Mouse (Mus musculus) hindbrain, embryonic 14.5 days (tissue): ENCODE results near the gene Dnajb7. TPM values are rescaled to one million over a fixed set of nuclear protein-coding genes. Genes with fewer than 3 reads are reported as not detected.

Experiments used
- ATAC-seq: fragments of 200-750 bp; cut with Nextera tagmentation; 2 replicates; pipeline ENCODE4 v1.8.0; 2017; ENCODE audit warnings: moderate number of reproducible peaks, mild to moderate bottlenecking, moderate TSS enrichment, moderate library complexity; ENCODE audit not compliant: low FRiP score
- DNase-seq: peaks from one replicate; pipeline ENCODE4 v3.0.0-alpha.2; 2015; ENCODE audit warnings: low spot score
- H3K27ac ChIP-seq: fragments of 300-500 bp; sonication (generic); 2 replicates; pipeline ENCODE4 v1.5.1; 2014; ENCODE audit warnings: mild to moderate bottlenecking, moderate library complexity
- H3K27me3 ChIP-seq: fragments of 300-500 bp; sonication (generic); 2 replicates; pipeline ENCODE4 v1.6.1; 2014; ENCODE audit warnings: mild to moderate bottlenecking, low read length, mixed read lengths; ENCODE audit not compliant: control insufficient read depth, insufficient read depth
- H3K36me3 ChIP-seq: fragments of 300-500 bp; sonication (generic); replicated peaks from 2 replicates; pipeline ENCODE4 v1.6.1; 2014; ENCODE audit not compliant: control insufficient read depth, insufficient read depth
- H3K4me1 ChIP-seq: fragments of 300-500 bp; sonication (generic); replicated peaks from 2 replicates; pipeline ENCODE4 v1.6.1; 2014; ENCODE audit warnings: antibody characterized with exemption, low read length, mixed read lengths; ENCODE audit not compliant: control insufficient read depth, insufficient read depth
- H3K4me2 ChIP-seq: fragments of 300-500 bp; sonication (generic); replicated peaks from 2 replicates; pipeline ENCODE4 v1.6.1; 2014; ENCODE audit warnings: mild to moderate bottlenecking, moderate library complexity
- H3K4me3 ChIP-seq: fragments of 300-500 bp; sonication (generic); replicated peaks from 2 replicates; pipeline ENCODE4 v1.5.1; 2014; ENCODE audit warnings: mild to moderate bottlenecking, low read length
- H3K9ac ChIP-seq: fragments of 300-500 bp; sonication (generic); 2 replicates; pipeline ENCODE4 v1.6.1; 2014
- H3K9me3 ChIP-seq: fragments of 300-500 bp; sonication (generic); 2 replicates; pipeline ENCODE4 v1.6.1; 2016; ENCODE audit warnings: low read length; ENCODE audit not compliant: control insufficient read depth
- WGBS: fragments of 180-500 bp; shearing (Covaris S2); extraction: QIAGEN DNeasy Blood & Tissue Kit; methylation state at CpG from one replicate; pipeline ENCODE4 v1.1.7; 2014; 5-methylcytosine and 5-hydroxymethylcytosine counted together
- polyA plus RNA-seq: library from polyadenylated mRNA; unstranded; fragments of >200 nt; fragmentation: Nextera tagmentation; extraction: Ambion mirVana; gene quantifications from 2 replicates; pipeline ENCODE4 v1.2.1, GENCODE M21; 2014

Dnajb7 gene
- polyA plus RNA-seq, 1 experiment from 2014 or later, result 1.1 TPM

DNA sequence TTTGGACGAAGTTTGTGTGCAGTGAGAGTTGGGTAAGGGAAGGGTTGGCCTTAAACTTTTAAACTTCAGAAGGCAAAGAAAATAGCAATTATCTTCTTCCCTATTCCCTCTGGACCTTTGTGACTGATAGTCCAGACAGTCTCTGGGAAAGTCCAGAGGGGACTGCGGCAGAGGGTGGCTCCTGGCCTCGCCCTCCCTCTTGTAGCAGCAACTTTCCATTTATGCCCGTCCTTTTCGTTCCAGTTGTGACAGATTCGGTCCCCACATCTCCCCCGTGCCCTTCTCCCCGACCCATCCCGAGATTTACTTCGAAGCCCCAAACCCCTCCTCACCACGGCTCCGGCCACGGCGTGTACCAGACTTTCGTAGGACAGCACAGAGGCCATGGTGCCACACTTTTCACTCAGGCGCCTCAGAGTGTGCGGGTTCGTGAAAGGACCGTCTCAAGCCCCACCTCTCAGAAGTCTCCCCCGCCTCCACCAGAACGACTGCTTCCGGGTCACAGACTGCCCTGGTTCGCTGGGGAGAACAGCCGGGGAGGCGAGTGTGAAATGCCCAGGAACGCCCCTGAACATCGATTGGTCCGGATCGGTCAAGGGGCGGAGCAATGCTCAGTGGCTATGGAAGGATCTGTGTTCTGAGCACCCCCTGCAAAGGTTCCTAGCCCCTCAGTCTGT, 47.6 kb downstream of the Dnajb7 start, which contains the start of gene Slc25a17:
TSS of gene Slc25a17 (minus strand) at position 468 of the 677 bp plus-strand sequence.
- peak; percentile 99 for ATAC-seq
- H3K9ac ChIP-seq, result peak within 1 kb of the TSS; percentile 72
- peaks cover 32% of the 10 kb centered on the region for H3K36me3 ChIP-seq
- peak; percentile 93 for DNase-seq
- peaks cover 21% of the 10 kb centered on the region for H3K4me1 ChIP-seq
- H3K27me3 ChIP-seq, result no peaks in the 10 kb centered on the region
- peak within 1 kb of the TSS; percentile 76 for H3K27ac ChIP-seq
- WGBS, result under 1% methylated on average over 30 of the region's 30 CpGs
- peak within 1 kb of the TSS; percentile 61 for H3K4me3 ChIP-seq
- peak within 1 kb of the TSS; percentile 92 for H3K4me2 ChIP-seq
- no peaks in the 10 kb centered on the region for H3K9me3 ChIP-seq

DNA sequence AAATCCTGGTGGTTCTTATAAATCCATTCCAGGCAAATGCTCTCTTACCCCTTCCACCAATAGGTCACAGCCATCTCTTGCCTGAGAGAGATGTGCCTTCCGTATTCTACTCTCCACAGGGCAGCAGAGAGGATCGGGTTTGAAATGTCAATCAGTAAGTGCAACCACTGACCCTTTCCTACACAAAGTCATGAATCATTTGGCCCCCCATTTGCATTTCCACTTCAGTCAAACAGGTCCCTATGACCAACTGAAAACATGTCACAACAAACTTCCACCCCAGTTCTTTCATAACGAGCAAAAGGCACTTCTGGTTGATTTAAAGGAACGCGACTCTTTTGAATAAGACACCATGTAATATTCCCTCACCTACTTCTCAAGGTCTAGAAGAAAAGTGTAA, 48.7 kb downstream of the Dnajb7 start:
- H3K9ac ChIP-seq, result no peak overlapping the region
- ATAC-seq, result no peak
- peak overlapping the region; percentile 61; the same call in 1 of the 2 replicates for H3K4me3 ChIP-seq
- H3K9me3 ChIP-seq, result no peaks in the 10 kb centered on the region
- peaks cover 21% of the 10 kb centered on the region for H3K4me1 ChIP-seq
- no peak overlapping the region for H3K27ac ChIP-seq
- DNase-seq, result no peak
- H3K36me3 ChIP-seq, result peaks cover 21% of the 10 kb centered on the region
- no peaks in the 10 kb centered on the region for H3K27me3 ChIP-seq
- 88% methylated on average over 5 of the region's 5 CpGs for WGBS
- peak overlapping the region; percentile 92; the same call in 1 of the 2 replicates for H3K4me2 ChIP-seq

DNA sequence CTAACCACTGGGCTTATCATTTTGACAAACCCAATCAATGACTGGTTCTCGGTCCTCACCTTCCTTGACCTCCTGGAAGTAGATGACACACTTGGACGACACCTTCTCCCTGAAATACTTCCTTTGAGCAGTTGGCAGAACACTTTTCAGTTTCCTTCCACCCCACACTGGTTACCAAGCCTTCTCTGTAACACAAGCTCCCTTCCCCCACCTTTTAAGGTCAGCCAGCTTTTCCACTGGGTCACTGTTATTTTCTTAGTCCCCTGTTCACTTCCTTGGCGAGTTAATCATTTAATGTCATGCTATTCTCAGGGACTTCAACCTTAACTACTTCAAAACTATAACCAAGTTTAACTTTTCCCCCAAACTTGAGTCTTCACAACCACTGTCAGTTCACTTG, 49.2 kb downstream of the Dnajb7 start:
- WGBS, result 93% methylated on average over 3 of the region's 3 CpGs
- Histone ChIP-seq H3K27ac (no peak overlapping the region), H3K9me3 (no peaks in the 10 kb centered on the region), H3K36me3 (peaks cover 17% of the 10 kb centered on the region), H3K4me3 (no peak overlapping the region), H3K9ac (no peak overlapping the region), H3K4me1 (peaks cover 21% of the 10 kb centered on the region), H3K27me3 (no peaks in the 10 kb centered on the region), H3K4me2 (no peak overlapping the region)
- DNase-seq (no peak), ATAC-seq (no peak)

DNA sequence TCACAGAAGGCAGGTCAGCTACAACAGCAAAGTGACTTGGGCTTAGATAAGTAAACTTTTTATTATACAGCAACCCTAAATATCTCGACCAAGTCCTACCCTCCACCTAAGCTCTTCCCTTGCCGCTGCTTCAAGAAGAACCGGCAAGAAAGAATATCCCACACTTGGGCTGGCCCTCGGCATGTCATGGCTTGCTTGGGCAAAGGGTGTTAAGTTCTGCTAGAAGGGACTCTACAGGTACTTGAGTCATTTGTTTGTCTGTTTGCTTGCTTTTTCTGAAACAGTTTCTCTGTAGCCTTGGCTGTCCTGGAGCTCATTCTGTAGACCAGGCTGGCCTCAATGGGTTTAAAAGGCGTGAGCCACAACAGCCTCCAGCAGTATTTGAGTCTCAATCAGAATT, 51.2 kb downstream of the Dnajb7 start:
- Histone ChIP-seq H3K4me1 (peaks cover 21% of the 10 kb centered on the region), H3K27ac (no peak overlapping the region), H3K4me2 (no peak overlapping the region), H3K9ac (no peak overlapping the region), H3K36me3 (no peaks in the 10 kb centered on the region), H3K9me3 (no peaks in the 10 kb centered on the region), H3K27me3 (no peaks in the 10 kb centered on the region), H3K4me3 (no peak overlapping the region)
- no peak for ATAC-seq
- WGBS, result 42% methylated on average over 5 of the region's 5 CpGs
- DNase-seq, result no peak

Other genes with a start within 250 kb of the Dnajb7 start
- 29.0 and 31.5 TPM in 2 replicates for gene Mrtfa, start 217.5 kb downstream of the Dnajb7 start, polyA plus RNA-seq
- 3.4 and 5.4 TPM in 2 replicates for gene Mchr1, start 172.8 kb downstream of the Dnajb7 start, polyA plus RNA-seq
- gene Slc25a17, start 47.5 kb downstream of the Dnajb7 start, polyA plus RNA-seq, result 130 and 140 TPM in 2 replicates
- 172 and 185 TPM in 2 replicates for gene St13, start 8.2 kb downstream of the Dnajb7 start, polyA plus RNA-seq
- 3.8 and 5.3 TPM in 2 replicates for gene Xpnpep3, start 8.2 kb downstream of the Dnajb7 start, polyA plus RNA-seq
- gene Rbx1, start 58.0 kb upstream of the Dnajb7 start, polyA plus RNA-seq, result 452 and 483 TPM in 2 replicates
- gene Ep300, start 177.1 kb upstream of the Dnajb7 start, polyA plus RNA-seq, result 22.7 and 24.8 TPM in 2 replicates